8 mouse cellular contexts compared by ENCODE assay signal in genomic region chr9:75313138-75313831, GRCm38 (mm10). TPM values are rescaled to one million over a fixed set of nuclear protein-coding genes. Genes with fewer than 3 reads are reported as not detected.
DNase-seq lines count a peak whose midpoint lies in the region; ATAC-seq and TF ChIP-seq lines count a peak whose summit lies in the region.

No protein-coding gene starts in this region.

- no peak for TF ChIP-seq EP300 in MEL (IDR thresholded peaks at IDR 0.05; ENCODE audit: low read depth in 1 of 2, low read length in 2 of 2)

- H3K79me2 ChIP-seq in MEL (ENCODE audit: control insufficient read depth, insufficient read depth, low read length, poor library complexity): no peaks in the 10 kb centered on the region; the same call in 1 of the 2 replicates

- ATAC-seq in heart, embryonic 16.5 days (replicated peaks; ENCODE audit: extremely low read depth, insufficient read depth, low FRiP score): peak; percentile 8; the same call in 1 of the 2 replicates
- peak; percentile 39 for ATAC-seq in forebrain, embryonic 12.5 days (ENCODE audit: low FRiP score)
- ATAC-seq in liver, embryonic 15.5 days (ENCODE audit: insufficient read depth): no peak

- peak overlapping the region; percentile 88 for H3K4me3 ChIP-seq in heart, embryonic 16.5 days (ENCODE audit: low read length)
- peak overlapping the region; percentile 45 to 74 for H3K4me3 ChIP-seq in MEL (ENCODE audit: control insufficient read depth in 1 of 2, insufficient read depth in 1 of 2, low read depth in 2 of 2, low read length in 2 of 2)
- peak overlapping the region; percentile 55 for H3K4me3 ChIP-seq in forebrain, embryonic 12.5 days (replicated peaks)
- peak overlapping the region; percentile 60; the same call in 1 of the 2 replicates for H3K4me3 ChIP-seq in liver, embryonic 15.5 days (replicated peaks)

- peak overlapping the region; percentile 87 for H3K9ac ChIP-seq in heart, embryonic 16.5 days (ENCODE audit: low read length)
- H3K9ac ChIP-seq in MEL (ENCODE audit: control insufficient read depth, low read depth, low read length, poor library complexity, severe bottlenecking): peak overlapping the region; percentile 28
- peak overlapping the region; percentile 65 for H3K9ac ChIP-seq in forebrain, embryonic 12.5 days
- no peak overlapping the region for H3K9ac ChIP-seq in liver, embryonic 15.5 days

- peaks cover 14% of the 10 kb centered on the region for H3K4me1 ChIP-seq in heart, embryonic 16.5 days (ENCODE audit: control insufficient read depth, insufficient read depth, low read length)
- peaks cover 0 to 12% of the 10 kb centered on the region in 2 experiments; a peak in 3 of 4 replicates for H3K4me1 ChIP-seq in MEL (ENCODE audit: control insufficient read depth in 1 of 2, insufficient read depth in 2 of 2, low read length in 2 of 2)
- peaks cover 21% of the 10 kb centered on the region for H3K4me1 ChIP-seq in forebrain, embryonic 12.5 days
- H3K4me1 ChIP-seq in liver, embryonic 15.5 days (replicated peaks): peaks cover 12% of the 10 kb centered on the region

- no peak overlapping the region; the same call in 1 of the 2 replicates for H3K27ac ChIP-seq in heart, embryonic 16.5 days (ENCODE audit: low read length)
- no peak overlapping the region for H3K27ac ChIP-seq in MEL (ENCODE audit: control insufficient read depth, low read depth, low read length)
- H3K27ac ChIP-seq in forebrain, embryonic 12.5 days: peak overlapping the region; percentile 82
- no peak overlapping the region for H3K27ac ChIP-seq in liver, embryonic 15.5 days (replicated peaks)

- no peaks in the 10 kb centered on the region for H3K9me3 ChIP-seq in heart, embryonic 16.5 days (replicated peaks; ENCODE audit: control insufficient read depth, low read length)
- H3K9me3 ChIP-seq in MEL (replicated peaks; ENCODE audit: insufficient read depth, low read length): no peaks in the 10 kb centered on the region
- H3K9me3 ChIP-seq in forebrain, embryonic 12.5 days: no peaks in the 10 kb centered on the region
- no peaks in the 10 kb centered on the region for H3K9me3 ChIP-seq in liver, embryonic 15.5 days (replicated peaks)

- no peak for TF ChIP-seq POLR2A in MEL (IDR thresholded peaks at IDR 0.05; ENCODE audit: control insufficient read depth in 1 of 2, insufficient read depth in 1 of 2, low read depth in 1 of 2, low read length in 2 of 2, poor library complexity in 1 of 2)

- no peaks in the 10 kb centered on the region for H3K36me3 ChIP-seq in heart, embryonic 16.5 days (ENCODE audit: control insufficient read depth, insufficient read depth)
- H3K36me3 ChIP-seq in MEL (ENCODE audit: control insufficient read depth in 1 of 2, insufficient read depth in 2 of 2, low read length in 2 of 2): peaks cover 0 to 7% of the 10 kb centered on the region in 2 experiments; a peak in 2 of 4 replicates
- no peaks in the 10 kb centered on the region for H3K36me3 ChIP-seq in forebrain, embryonic 12.5 days (replicated peaks)
- H3K36me3 ChIP-seq in liver, embryonic 15.5 days (replicated peaks): no peaks in the 10 kb centered on the region

- TF ChIP-seq CTCF in MEL (IDR thresholded peaks at IDR 0.05 in 2 of 3, conservative IDR thresholded peaks at IDR 0.05 in 1 of 3; ENCODE audit: control insufficient read depth in 1 of 3, insufficient read depth in 1 of 3, low read depth in 2 of 3, low read length in 3 of 3, poor library complexity in 1 of 3, severe bottlenecking in 1 of 3): no peak

- peak overlapping the region; percentile 88 for H3K4me2 ChIP-seq in heart, embryonic 16.5 days (ENCODE audit: low read depth, low read length)
- H3K4me2 ChIP-seq in forebrain, embryonic 12.5 days: peak overlapping the region; percentile 73
- H3K4me2 ChIP-seq in liver, embryonic 15.5 days: peak overlapping the region; percentile 90

- H3K27me3 ChIP-seq in heart, embryonic 16.5 days (ENCODE audit: control insufficient read depth, insufficient read depth, low read length): no peaks in the 10 kb centered on the region
- peaks cover 0 to 2% of the 10 kb centered on the region in 2 experiments; a peak in 1 of 4 replicates for H3K27me3 ChIP-seq in MEL (ENCODE audit: control insufficient read depth in 1 of 2, insufficient read depth in 2 of 2, low read length in 2 of 2)
- peaks cover 3% of the 10 kb centered on the region; the same call in 1 of the 2 replicates for H3K27me3 ChIP-seq in forebrain, embryonic 12.5 days
- H3K27me3 ChIP-seq in liver, embryonic 15.5 days: peaks cover 25% of the 10 kb centered on the region

- TF ChIP-seq RAD21 in MEL (IDR thresholded peaks at IDR 0.05; ENCODE audit: low read depth, low read length): no peak

- DNase-seq in heart, adult 11 months: no peak
- DNase-seq in MEL (ENCODE audit: low read depth, low spot score): peak; percentile 51
- no peak for DNase-seq in spleen, adult 12 weeks (ENCODE audit: low spot score)
- DNase-seq in urinary bladder, postnatal 36 days (ENCODE audit: low spot score in 2 of 2): no peak
- no peak for DNase-seq in urinary bladder, adult 18-20 months (ENCODE audit: low spot score in 2 of 2)

- 32% methylated on average over 11 of the region's 11 CpGs for WGBS in heart, embryonic 16.5 days
- 23% methylated on average over 10 of the region's 11 CpGs for WGBS in forebrain, embryonic 12.5 days
- WGBS in liver, embryonic 15.5 days (ENCODE audit: insufficient replicate concordance): 41% methylated on average over 11 of the region's 11 CpGs

TF ChIP-seq in MEL, 35 proteins besides CTCF, POLR2A, EP300 and RAD21:
- TF ChIP-seq MAZ (IDR thresholded peaks at IDR 0.05; ENCODE audit: low read depth, low read length) (no peak), MAFK (IDR thresholded peaks at IDR 0.05; ENCODE audit: borderline replicate concordance, low read depth, low read length) (no peak), ZMIZ1 (IDR thresholded peaks at IDR 0.05; ENCODE audit: low read depth, low read length) (no peak), CHD1 (IDR thresholded peaks at IDR 0.05; ENCODE audit: low read depth, low read length) (no peak), NELFE (IDR thresholded peaks at IDR 0.05; ENCODE audit: low read depth, low read length) (no peak), BHLHE40 (IDR thresholded peaks at IDR 0.05; ENCODE audit: borderline replicate concordance, low read depth, low read length) (peak; percentile 11; the same call in 1 of the 2 replicates), MAX (IDR thresholded peaks at IDR 0.05; ENCODE audit: low read length) (no peak), USF2 (IDR thresholded peaks at IDR 0.05; ENCODE audit: borderline replicate concordance in 1 of 2, insufficient read depth in 1 of 2, low read depth in 1 of 2, low read length in 2 of 2) (no peak), JUND (IDR thresholded peaks at IDR 0.05; ENCODE audit: low read depth, low read length) (peak; percentile 90; the same call in 1 of the 2 replicates)

RNA-seq across cellular contexts. Expression of gene Gnb5, which starts 7.2 kb away (rescaled TPM):
- 62.6 and 66.9 TPM in 2 replicates for polyA plus RNA-seq in heart, embryonic 16.5 days (2015; fragmentation: Nextera tagmentation; extraction: Ambion mirVana)
- 4.0 and 4.2 TPM in 2 replicates for total RNA-seq in MEL (2012; rRNA removed)
- 1 to 10 TPM in 1 of 2 experiments, not detected in 1; 6.5 TPM for polyA plus RNA-seq in MEL (2012; ENCODE audit: insufficient read depth in 1 of 2, insufficient read length in 2 of 2, low read depth in 1 of 2, low replicate concordance in 2 of 2, missing spikeins in 1 of 2)
- 32.6 and 35.5 TPM in 2 replicates for polyA plus RNA-seq in forebrain, embryonic 12.5 days (2016; fragmentation: Nextera tagmentation; extraction: Ambion mirVana)
- polyA plus RNA-seq in liver, embryonic 15.5 days (2015; fragmentation: Nextera tagmentation; extraction: Ambion mirVana): 1.2 and 1.6 TPM in 2 replicates

RNA-seq across cellular contexts. Expression of gene Bcl2l10, which starts 34.3 kb away (rescaled TPM):
- polyA plus RNA-seq in heart, embryonic 16.5 days (2015; fragmentation: Nextera tagmentation; extraction: Ambion mirVana): not detected in 2 replicates
- total RNA-seq in MEL (2012; rRNA removed): not detected in 2 replicates
- polyA plus RNA-seq in MEL (2012; ENCODE audit: insufficient read depth in 1 of 2, insufficient read length in 2 of 2, low read depth in 1 of 2, low replicate concordance in 2 of 2, missing spikeins in 1 of 2): not detected
- not detected in 2 replicates for polyA plus RNA-seq in forebrain, embryonic 12.5 days (2016; fragmentation: Nextera tagmentation; extraction: Ambion mirVana)
- polyA plus RNA-seq in liver, embryonic 15.5 days (2015; fragmentation: Nextera tagmentation; extraction: Ambion mirVana): not detected in 2 replicates
